Mouse (Mus musculus): Measurements from ENCODE around the gene Wbp1. TPM values are rescaled to one million over a fixed set of nuclear protein-coding genes. Genes with fewer than 3 reads are reported as not detected.

Gene Wbp1
- polyA plus RNA-seq, 1 experiment from 2014 or later, result 172 TPM

GRCm38 (mm10) chr6:83087205-83087925 is 34.0 kb downstream of the Wbp1 start:
- peaks cover 97% of the 10 kb centered on the region for H3K27me3 ChIP-seq (replicated peaks; ENCODE audit: low read depth, poor library complexity, severe bottlenecking)
- under 1% methylated on average over 47 of the region's 47 CpGs for WGBS
- H3K36me3 ChIP-seq (replicated peaks), result peaks cover 6% of the 10 kb centered on the region
- H3K27ac ChIP-seq (replicated peaks), result no peak overlapping the region
- peaks cover 47% of the 10 kb centered on the region for H3K4me1 ChIP-seq
- DNase-seq (ENCODE audit: low spot score), result peak; percentile 57
- peak overlapping the region; percentile 49 for H3K4me3 ChIP-seq
- no peaks in the 10 kb centered on the region for H3K9me3 ChIP-seq

- Histone ChIP-seq H3K4me3 (peak within 1 kb of the TSS; percentile 49), H3K27me3 (replicated peaks; ENCODE audit: low read depth, poor library complexity, severe bottlenecking) (peaks cover 97% of the 10 kb centered on the region)
- DNase-seq (ENCODE audit: low spot score), result peak; percentile 49
Measured at GRCm38 (mm10) chr6:83086121-83087035, 35.0 kb downstream of the Wbp1 start, which contains the start of gene Lbx2. Lbx2 (plus strand) TSS chr6:83086367.

GRCm38 (mm10) chr6:83084477-83084876 is 36.9 kb downstream of the Wbp1 start:
- Histone ChIP-seq H3K27me3 (replicated peaks; ENCODE audit: low read depth, poor library complexity, severe bottlenecking) (peaks cover 88% of the 10 kb centered on the region), H3K4me3 (0 out of 2 replicates have a peak overlapping the region, but pooled peaks have one; percentile 9), H3K27ac (replicated peaks) (no peak overlapping the region), H3K36me3 (replicated peaks) (peaks cover 32% of the 10 kb centered on the region), H3K9me3 (no peaks in the 10 kb centered on the region), H3K4me1 (peaks cover 49% of the 10 kb centered on the region)
- no peak for DNase-seq (ENCODE audit: low spot score)
- 3% methylated on average over 6 of the region's 6 CpGs for WGBS

More at GRCm38 (mm10) chr6:83086121-83087035, 35.0 kb downstream of the Wbp1 start, which contains the start of gene Lbx2:
- Histone ChIP-seq H3K9me3 (no peaks in the 10 kb centered on the region), H3K27ac (replicated peaks) (no peak within 1 kb of the TSS), H3K36me3 (replicated peaks) (peaks cover 16% of the 10 kb centered on the region), H3K4me1 (peaks cover 47% of the 10 kb centered on the region)
- 2% methylated on average over 42 of the region's 42 CpGs for WGBS

- no peak overlapping the region for H3K4me3 ChIP-seq
- DNase-seq (ENCODE audit: low spot score), result no peak
- H3K36me3 ChIP-seq (replicated peaks), result peaks cover 32% of the 10 kb centered on the region
- H3K9me3 ChIP-seq, result no peaks in the 10 kb centered on the region
- H3K4me1 ChIP-seq, result peaks cover 58% of the 10 kb centered on the region
- peaks cover 79% of the 10 kb centered on the region for H3K27me3 ChIP-seq (replicated peaks; ENCODE audit: low read depth, poor library complexity, severe bottlenecking)
- 0 out of 2 replicates have a peak overlapping the region, but pooled peaks have one; percentile 19 for H3K27ac ChIP-seq (replicated peaks)
- 11% methylated on average over 5 of the region's 5 CpGs for WGBS
Measured at GRCm38 (mm10) chr6:83083497-83083896, 37.9 kb downstream of the Wbp1 start.

DNA sequence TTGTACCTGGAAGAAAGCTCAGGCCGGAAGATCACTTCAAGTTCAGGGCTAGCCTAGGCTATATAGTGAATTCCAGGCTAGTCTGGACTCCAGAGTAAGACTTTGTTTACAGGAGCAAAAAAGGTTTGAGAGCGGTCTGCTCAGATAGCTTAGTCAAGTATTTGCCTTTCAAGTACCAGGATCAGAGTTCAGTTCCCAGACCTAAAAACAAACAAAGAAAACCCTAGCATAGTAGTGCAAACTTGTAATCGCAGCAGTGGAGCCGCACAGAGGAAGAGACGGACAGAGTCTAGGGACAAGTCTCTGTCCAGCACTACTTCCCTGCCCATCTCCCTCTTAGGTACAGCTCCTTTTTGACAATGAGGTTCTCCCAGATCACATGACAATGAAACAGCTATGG is 41.1 kb downstream of the Wbp1 start:
- no peaks in the 10 kb centered on the region for H3K9me3 ChIP-seq
- DNase-seq (ENCODE audit: low spot score), result no peak
- H3K4me3 ChIP-seq, result no peak overlapping the region
- 96% methylated on average over 5 of the region's 5 CpGs for WGBS
- H3K27me3 ChIP-seq (replicated peaks; ENCODE audit: low read depth, poor library complexity, severe bottlenecking), result peaks cover 71% of the 10 kb centered on the region
- peaks cover 41% of the 10 kb centered on the region for H3K4me1 ChIP-seq
- peaks cover 32% of the 10 kb centered on the region for H3K36me3 ChIP-seq (replicated peaks)
- no peak overlapping the region for H3K27ac ChIP-seq (replicated peaks)

- no peaks in the 10 kb centered on the region for H3K9me3 ChIP-seq
- H3K4me1 ChIP-seq, result peaks cover 27% of the 10 kb centered on the region
- H3K36me3 ChIP-seq (replicated peaks), result peaks cover 32% of the 10 kb centered on the region
- peak overlapping the region; percentile 87 for H3K4me3 ChIP-seq
- under 1% methylated on average over 46 of the region's 46 CpGs for WGBS
- peak; percentile 99 for DNase-seq (ENCODE audit: low spot score)
- H3K27ac ChIP-seq (replicated peaks), result peak overlapping the region; percentile 95
- H3K27me3 ChIP-seq (replicated peaks; ENCODE audit: low read depth, poor library complexity, severe bottlenecking), result peaks cover 71% of the 10 kb centered on the region
Measured at GRCm38 (mm10) chr6:83078324-83078858, 43.0 kb downstream of the Wbp1 start.

DNA sequence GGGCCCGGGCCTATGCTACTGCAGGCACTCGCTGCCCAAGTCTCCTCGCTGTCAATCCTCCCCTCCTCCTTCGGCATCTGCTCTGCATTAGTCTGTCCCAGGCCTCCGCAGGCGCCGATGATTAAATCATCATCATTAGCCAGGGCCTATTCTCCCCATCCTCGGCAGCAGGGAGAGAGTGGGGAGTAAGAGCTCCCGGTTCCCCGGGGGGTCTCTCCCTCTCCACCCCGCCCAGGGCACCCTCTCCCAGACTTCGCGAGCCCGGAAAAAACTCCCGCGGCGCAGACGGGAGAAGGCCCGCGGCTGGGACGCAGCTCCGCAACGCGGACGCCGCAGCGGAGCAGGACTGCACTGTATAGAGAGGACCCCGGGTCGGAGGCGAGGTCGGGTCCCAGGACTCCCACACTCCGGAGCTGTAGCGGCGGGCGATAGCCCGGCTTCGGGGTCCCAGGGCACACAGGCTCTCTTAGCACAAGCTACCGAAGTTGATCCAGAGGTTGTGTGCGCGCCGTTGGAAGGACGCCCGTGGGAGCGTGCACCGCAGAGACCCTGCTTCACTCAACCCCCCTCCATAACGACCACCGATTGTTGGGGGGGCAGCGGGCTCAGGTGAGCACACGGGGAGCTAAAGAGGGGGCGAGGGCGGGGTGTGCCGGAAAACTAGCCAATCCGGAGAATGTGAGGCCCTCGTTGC is 43.6 kb downstream of the Wbp1 start, which contains the start of gene Pcgf1:
TSS of gene Pcgf1 (plus strand) at position 240 of the 694 bp plus-strand sequence.
- H3K4me1 ChIP-seq, result peaks cover 21% of the 10 kb centered on the region
- H3K36me3 ChIP-seq (replicated peaks), result peaks cover 30% of the 10 kb centered on the region
- peak; percentile 81 for DNase-seq (ENCODE audit: low spot score)
- peaks cover 71% of the 10 kb centered on the region for H3K27me3 ChIP-seq (replicated peaks; ENCODE audit: low read depth, poor library complexity, severe bottlenecking)
- peak within 1 kb of the TSS; percentile 87 for H3K4me3 ChIP-seq
- H3K27ac ChIP-seq (replicated peaks), result peak within 1 kb of the TSS; percentile 95
- H3K9me3 ChIP-seq, result no peaks in the 10 kb centered on the region
- under 1% methylated on average over 54 of the region's 54 CpGs for WGBS

- no peak for DNase-seq (ENCODE audit: low spot score)
- Histone ChIP-seq H3K9me3 (no peaks in the 10 kb centered on the region), H3K4me3 (no peak overlapping the region), H3K4me1 (peaks cover 40% of the 10 kb centered on the region), H3K27me3 (replicated peaks; ENCODE audit: low read depth, poor library complexity, severe bottlenecking) (peaks cover 78% of the 10 kb centered on the region), H3K27ac (replicated peaks) (no peak overlapping the region), H3K36me3 (replicated peaks) (peaks cover 2% of the 10 kb centered on the region)
- WGBS, result 20% methylated on average over 2 of the region's 2 CpGs
Measured at GRCm38 (mm10) chr6:83074979-83075378, 46.4 kb downstream of the Wbp1 start.

- Histone ChIP-seq H3K4me1 (peaks cover 41% of the 10 kb centered on the region), H3K36me3 (replicated peaks) (no peaks in the 10 kb centered on the region), H3K27ac (replicated peaks) (no peak overlapping the region), H3K27me3 (replicated peaks; ENCODE audit: low read depth, poor library complexity, severe bottlenecking) (peaks cover 100% of the 10 kb centered on the region), H3K4me3 (peak overlapping the region; percentile 51), H3K9me3 (no peaks in the 10 kb centered on the region)
- under 1% methylated on average over 24 of the region's 24 CpGs for whole genome bisulfite sequencing
- DNase-seq (ENCODE audit: low spot score), result peak; percentile 63
Measured at GRCm38 (mm10) chr6:83071220-83071619, 50.1 kb downstream of the Wbp1 start.

GRCm38 (mm10) chr6:83070311-83071219 is 50.8 kb downstream of the Wbp1 start:
- under 1% methylated on average over 52 of the region's 58 CpGs for WGBS
- peak overlapping the region; percentile 24; the same call in 1 of the 2 replicates for H3K27ac ChIP-seq (replicated peaks)
- peak; percentile 77 for DNase-seq (ENCODE audit: low spot score)

GRCm38 (mm10) chr6:83070247-83070310 is 51.3 kb downstream of the Wbp1 start, which contains the start of gene Tlx2:
Tlx2 (minus strand) TSS chr6:83070293.
- Histone ChIP-seq H3K4me3 (peak within 1 kb of the TSS; percentile 51), H3K27ac (replicated peaks) (peak within 1 kb of the TSS; percentile 24; the same call in 1 of the 2 replicates)
- 0% methylated on average over 10 of the region's 10 CpGs for WGBS

More at GRCm38 (mm10) chr6:83070311-83071219, 50.8 kb downstream of the Wbp1 start:
- Histone ChIP-seq H3K27me3 (replicated peaks; ENCODE audit: low read depth, poor library complexity, severe bottlenecking) (peaks cover 100% of the 10 kb centered on the region), H3K4me3 (peak overlapping the region; percentile 51), H3K4me1 (peaks cover 43% of the 10 kb centered on the region), H3K36me3 (replicated peaks) (no peaks in the 10 kb centered on the region), H3K9me3 (no peaks in the 10 kb centered on the region)

More at GRCm38 (mm10) chr6:83070247-83070310, 51.3 kb downstream of the Wbp1 start, which contains the start of gene Tlx2:
- Histone ChIP-seq H3K27me3 (replicated peaks; ENCODE audit: low read depth, poor library complexity, severe bottlenecking) (peaks cover 100% of the 10 kb centered on the region), H3K36me3 (replicated peaks) (no peaks in the 10 kb centered on the region), H3K9me3 (no peaks in the 10 kb centered on the region), H3K4me1 (peaks cover 43% of the 10 kb centered on the region)
- DNase-seq (ENCODE audit: low spot score), result no peak
